Mouse (Mus musculus) ES-E14 (cell line): ENCODE results near the gene Alcam.

ENCODE experiments used
- CHD2 ChIP-seq: IDR thresholded peaks from 2 replicates; pipeline ENCODE4 v1.6.1; 2014; ENCODE audit warnings: mild to moderate bottlenecking, low read depth, low read length, inconsistent platforms
- MAFK ChIP-seq: IDR thresholded peaks from 2 replicates; pipeline ENCODE4 v1.6.1; 2014; ENCODE audit warnings: mild to moderate bottlenecking, low read depth, low read length, inconsistent platforms; ENCODE audit not compliant: insufficient read depth

DNA sequence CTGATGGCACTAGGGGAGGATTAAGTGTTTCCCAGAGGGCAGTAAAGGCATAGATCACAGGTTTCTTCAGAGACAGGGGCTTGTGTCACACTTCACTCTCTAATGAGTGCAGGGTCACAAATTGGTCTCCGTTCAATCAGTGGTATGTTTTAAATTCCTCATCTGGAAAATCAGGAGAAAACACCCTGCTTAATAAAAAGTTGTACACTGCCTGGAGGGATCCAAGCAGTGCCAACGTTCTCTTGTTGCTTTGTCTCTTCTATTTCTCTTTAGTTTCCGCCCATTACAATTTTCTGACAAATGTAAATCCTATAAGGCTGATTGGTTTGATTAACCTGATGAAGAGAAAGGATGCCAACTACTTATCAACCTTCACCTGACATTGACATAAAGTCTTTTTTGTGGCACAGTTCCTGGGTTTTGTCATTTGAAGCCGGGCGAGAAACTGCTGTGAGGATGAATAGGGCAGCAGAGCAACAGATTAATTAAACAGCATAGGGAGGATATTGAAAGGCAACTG, 67.0 kb downstream of the Alcam start:
- no peak for TF ChIP-seq CHD2
- TF ChIP-seq MAFK: no peak
